Mouse (Mus musculus): ENCODE data around the gene Idh2.

GRCm38 (mm10) chr7:80106441-80106840 is 8.8 kb downstream of the Idh2 start:
- TF ChIP-seq HCFC1 (IDR thresholded peaks at IDR 0.05; ENCODE audit: borderline replicate concordance, insufficient read depth, low read length) (no peak), ZNF384 (IDR thresholded peaks at IDR 0.05; ENCODE audit: low read depth, low read length) (no peak), MAFK (IDR thresholded peaks at IDR 0.05; ENCODE audit: insufficient read depth, low read depth, low read length) (no peak), ZC3H11A (IDR thresholded peaks at IDR 0.05; ENCODE audit: borderline replicate concordance, low read depth, low read length) (no peak)
